Mouse (Mus musculus) bone marrow, adult 2 months (tissue): Measurements from ENCODE around the gene Ak3.

Experiments
- CTCF ChIP-seq: fragments of 200-500 bp; IDR thresholded peaks from 2 replicates; pipeline ENCODE4 v1.5.1; 2011; ENCODE audit warnings: low read length, control low read depth; ENCODE audit not compliant: control insufficient read depth, insufficient read depth
- POLR2A ChIP-seq: fragments of 200-500 bp; IDR thresholded peaks from 2 replicates; pipeline ENCODE4 v1.6.1; 2011; ENCODE audit warnings: low read depth, mild to moderate bottlenecking, control low read depth, low read length, borderline replicate concordance; ENCODE audit not compliant: control insufficient read depth

DNA sequence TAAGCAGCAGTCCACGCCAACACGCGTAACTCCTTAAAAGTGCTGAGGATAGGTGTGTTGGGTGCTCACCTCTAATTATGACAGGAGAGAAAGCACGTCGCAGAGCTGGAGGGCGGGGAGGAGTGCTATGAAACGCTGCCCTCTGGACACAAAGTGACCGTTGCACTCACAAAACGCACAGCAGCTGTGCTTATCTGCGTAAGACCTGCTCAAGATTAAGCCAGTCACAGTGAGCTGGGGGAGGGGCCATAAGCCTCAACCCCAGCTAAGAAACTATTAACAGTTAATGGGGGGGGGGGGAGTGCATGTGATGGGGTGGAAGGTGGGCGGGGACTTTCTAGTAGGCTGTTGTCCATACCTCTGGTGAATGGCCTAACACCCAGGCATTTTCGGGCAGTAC lies 5.0 kb upstream of the Ak3 start:
- TF ChIP-seq POLR2A (no peak), CTCF (no peak)
